Mouse (Mus musculus) olfactory bulb, adult 2 months (tissue): Measurements from ENCODE around the gene Cdsn. TPM values are rescaled to one million over a fixed set of nuclear protein-coding genes. Genes with fewer than 3 reads are reported as not detected.

Experiments used
- H3K27ac ChIP-seq: fragments of 200-500 bp; 2 replicates; pipeline ENCODE4 v1.5.1; 2012; ENCODE audit warnings: low read depth, low read length; ENCODE audit not compliant: insufficient read depth
- H3K4me1 ChIP-seq: fragments of 200-500 bp; 2 replicates; pipeline ENCODE4 v1.6.1; 2012; ENCODE audit warnings: low read length; ENCODE audit not compliant: control insufficient read depth, insufficient read depth
- H3K4me3 ChIP-seq: fragments of 200-500 bp; 2 replicates; pipeline ENCODE4 v1.5.1; 2012; ENCODE audit warnings: mild to moderate bottlenecking, low read depth, low read length, moderate library complexity; ENCODE audit not compliant: insufficient read depth
- CTCF ChIP-seq: fragments of 200-500 bp; IDR thresholded peaks from 2 replicates; pipeline ENCODE4 v1.5.1; 2012; ENCODE audit warnings: low read depth, mild to moderate bottlenecking, low read length, moderate library complexity; ENCODE audit not compliant: insufficient read depth
- POLR2A ChIP-seq: fragments of 200-500 bp; IDR thresholded peaks from 2 replicates; pipeline ENCODE4 v1.6.1; 2012; ENCODE audit warnings: mild to moderate bottlenecking, low read depth, low read length, moderate library complexity; ENCODE audit not compliant: insufficient read depth
- WGBS: fragments of 180-500 bp; shearing (Covaris S2); methylation state at CpG from one replicate; pipeline ENCODE4 v1.1.7; 2018; 5-methylcytosine and 5-hydroxymethylcytosine counted together
- polyA plus RNA-seq: library from polyadenylated mRNA; stranded (reverse); fragments of >200 nt; gene quantifications from 2 replicates; pipeline ENCODE4 v1.2.4, GENCODE M21; 2012; ENCODE audit warnings: low replicate concordance; ENCODE audit not compliant: missing spikeins, insufficient read depth, insufficient read length

Cdsn gene
- polyA plus RNA-seq, 1 experiment: not detected

DNA sequence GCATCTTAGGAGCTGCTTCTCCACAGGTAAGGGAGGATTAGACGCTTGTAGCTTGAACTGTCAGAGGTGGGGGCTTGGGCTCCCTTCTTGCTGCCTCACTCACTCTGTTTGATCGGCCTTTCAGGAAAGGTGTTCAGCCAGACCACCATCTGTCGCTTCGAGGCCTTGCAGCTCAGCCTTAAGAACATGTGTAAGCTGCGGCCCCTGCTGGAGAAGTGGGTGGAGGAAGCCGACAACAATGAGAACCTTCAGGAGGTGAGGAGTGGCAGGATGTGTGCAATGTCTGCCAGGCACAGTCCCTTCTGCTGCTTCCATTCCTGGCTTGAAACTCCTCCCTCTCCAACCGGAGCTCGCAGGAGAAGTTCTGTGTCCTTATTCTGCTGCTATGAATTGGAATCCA, 42.6 kb upstream of the Cdsn start:
- TF ChIP-seq POLR2A (no peak), CTCF (peak; percentile 12; the same call in 1 of the 2 replicates)
- no peak overlapping the region for H3K4me3 ChIP-seq
- H3K4me1 ChIP-seq: no peaks in the 10 kb centered on the region
- WGBS: 19% methylated on average over 8 of the region's 8 CpGs
- H3K27ac ChIP-seq: no peak overlapping the region

DNA sequence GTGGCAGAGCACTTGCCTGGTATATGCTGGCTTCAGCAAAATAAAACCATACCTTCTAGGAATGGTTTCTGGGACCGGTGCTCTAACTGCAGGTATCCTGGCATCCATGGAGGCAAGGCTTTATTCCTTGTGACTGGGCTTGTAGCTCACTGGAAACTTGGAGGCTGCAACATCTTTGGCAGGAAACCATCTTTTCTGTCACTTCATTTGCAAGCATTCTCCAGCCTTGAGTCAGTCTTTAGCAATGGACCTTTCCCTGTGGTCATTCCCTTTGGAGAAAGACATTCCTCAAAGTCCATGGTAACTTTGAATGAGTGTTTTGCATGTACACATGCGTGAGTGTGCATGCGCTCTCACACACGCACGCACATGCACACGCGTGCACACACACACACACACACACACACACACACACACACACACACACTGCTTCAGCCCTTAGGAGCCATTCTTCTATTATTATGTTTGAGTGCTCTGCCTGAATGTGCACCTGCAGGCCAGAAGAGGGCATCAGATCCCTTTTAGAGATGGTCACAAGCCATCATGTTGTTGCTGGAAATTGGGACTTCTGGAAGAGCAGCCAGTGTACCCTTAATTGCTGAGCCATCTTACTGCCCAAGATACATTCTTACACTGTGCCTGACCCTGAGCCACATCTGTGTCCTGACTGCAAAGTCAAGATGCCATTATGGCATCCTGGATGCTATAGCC, 38.9 kb upstream of the Cdsn start:
- TF ChIP-seq POLR2A: no peak
- no peak for TF ChIP-seq CTCF
- Histone ChIP-seq H3K27ac (no peak overlapping the region), H3K4me3 (no peak overlapping the region), H3K4me1 (peaks cover 10% of the 10 kb centered on the region)
- WGBS: 89% methylated on average over 7 of the region's 7 CpGs

DNA sequence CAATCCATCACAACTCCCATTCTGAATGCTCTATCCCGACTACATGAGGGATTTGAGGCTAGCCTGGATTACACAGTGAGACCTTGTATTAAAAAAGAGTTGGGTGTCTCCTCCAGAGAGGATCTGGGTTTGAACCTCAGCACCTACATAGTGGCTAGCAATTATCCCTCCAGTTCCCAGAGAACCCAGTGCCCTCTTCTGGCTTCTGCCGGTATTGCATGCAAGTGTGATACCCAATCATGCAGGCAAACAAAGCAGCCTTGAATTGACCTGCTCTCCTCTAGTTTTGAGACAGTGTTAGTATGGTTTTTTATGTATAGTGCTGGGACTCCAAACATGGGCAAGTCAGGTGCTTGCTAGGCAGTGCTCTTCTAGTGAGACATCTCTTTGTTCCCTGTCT, 38.0 kb upstream of the Cdsn start:
- Histone ChIP-seq H3K4me3 (no peak overlapping the region), H3K27ac (no peak overlapping the region), H3K4me1 (peaks cover 10% of the 10 kb centered on the region)
- WGBS: 13% methylated on average over 2 of the region's 2 CpGs
- no peak for TF ChIP-seq CTCF
- no peak for TF ChIP-seq POLR2A

DNA sequence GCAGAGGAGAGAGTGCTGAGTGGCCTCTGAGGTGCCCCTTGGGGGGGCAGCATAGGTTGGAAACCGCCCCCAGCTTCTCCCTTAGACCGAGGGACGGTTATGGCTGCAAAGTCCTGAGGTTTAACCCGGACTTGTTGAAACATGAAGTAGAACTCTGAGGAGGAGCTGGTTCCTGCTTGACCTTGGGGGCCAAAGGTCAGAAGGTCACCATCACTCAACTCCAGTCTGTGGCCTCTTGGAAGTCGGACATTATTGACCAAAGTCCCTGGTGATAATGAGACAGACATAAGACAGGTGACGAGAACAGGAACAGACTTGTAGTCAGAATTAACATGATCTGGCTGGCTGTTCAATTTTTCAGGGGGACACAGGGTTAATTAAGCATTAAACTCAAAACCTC, 37.2 kb upstream of the Cdsn start:
- H3K4me1 ChIP-seq: peaks cover 10% of the 10 kb centered on the region
- TF ChIP-seq POLR2A (no peak), CTCF (no peak)
- WGBS: 75% methylated on average over 6 of the region's 6 CpGs
- H3K27ac ChIP-seq: no peak overlapping the region
- H3K4me3 ChIP-seq: no peak overlapping the region

DNA sequence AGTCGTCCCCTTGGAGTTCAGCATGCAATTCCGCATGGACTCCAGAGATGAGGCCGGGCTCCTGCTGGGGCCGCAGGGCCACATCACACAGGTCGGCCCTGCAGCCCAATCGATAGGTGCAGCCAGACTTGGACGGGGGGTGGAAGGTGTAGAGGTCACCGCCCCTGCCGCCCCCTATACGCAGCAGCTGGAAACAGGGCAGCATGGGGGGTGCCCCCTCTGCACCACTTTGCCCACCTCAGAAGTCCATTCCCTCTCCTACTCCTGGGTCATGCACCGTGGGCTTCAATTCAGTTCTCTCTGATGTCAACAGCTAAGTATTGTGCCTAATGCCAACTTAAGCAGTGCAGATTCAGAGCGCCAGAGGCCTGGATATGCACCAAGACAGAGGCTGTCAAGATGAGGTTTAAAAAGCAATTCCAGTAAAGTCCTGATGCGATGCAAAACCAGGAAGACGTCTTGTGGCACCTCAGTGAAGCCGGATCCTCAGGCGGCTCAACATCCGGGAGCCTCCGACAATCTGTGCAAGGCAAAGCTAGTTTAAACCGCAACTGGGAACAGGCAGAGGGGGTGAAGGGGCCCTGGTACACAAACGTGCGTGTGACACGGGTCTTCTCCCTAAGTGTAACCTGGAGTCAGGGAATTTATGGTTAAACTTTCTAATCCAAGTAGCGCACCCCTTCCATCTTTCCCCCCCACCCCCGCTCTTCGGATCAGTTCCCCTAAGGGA, 35.9 kb upstream of the Cdsn start:
- H3K4me3 ChIP-seq: peak overlapping the region; percentile 65
- 6% methylated on average over 25 of the region's 25 CpGs for WGBS

DNA sequence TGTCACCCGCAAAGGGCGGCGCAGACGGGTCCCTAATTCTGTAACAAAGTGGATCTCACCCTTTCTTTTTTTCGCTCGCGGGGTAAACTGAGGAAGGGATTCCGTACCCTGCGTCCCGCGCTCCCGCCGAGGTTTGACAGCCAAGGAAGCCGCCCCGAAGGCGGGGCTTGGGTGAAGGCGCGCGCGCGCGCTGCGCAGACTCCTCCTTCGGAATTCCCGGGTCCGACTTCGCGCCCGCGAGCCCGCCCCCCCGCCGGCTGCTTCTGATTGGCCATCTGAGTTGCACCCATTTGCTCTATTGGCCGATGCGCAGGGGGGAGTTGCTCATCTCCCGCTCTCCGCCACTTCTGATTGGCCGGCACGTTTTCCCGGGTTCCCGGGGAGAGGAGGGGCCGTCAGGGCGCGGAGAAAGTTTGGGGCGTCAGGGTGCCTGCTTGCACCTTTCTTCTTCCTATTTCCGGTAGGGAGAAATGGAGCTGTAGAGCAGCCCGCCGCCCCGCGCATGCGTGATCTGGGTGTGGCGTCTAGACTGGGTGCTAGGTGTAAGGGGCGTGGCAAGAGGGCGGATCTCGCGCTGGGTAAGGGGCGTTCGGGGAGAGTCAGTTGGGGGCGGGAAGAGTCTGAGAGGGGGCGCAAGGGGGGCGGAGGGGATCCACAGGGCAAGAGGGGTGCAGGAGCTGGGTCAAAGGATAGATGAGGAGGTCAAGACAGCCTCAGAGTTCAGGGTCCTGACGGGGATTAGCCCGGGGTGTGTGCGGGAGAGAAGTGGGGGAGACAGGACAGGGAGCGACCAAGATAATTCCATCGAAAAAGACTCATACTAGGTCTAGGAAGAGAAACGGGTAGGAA, 35.1 kb upstream of the Cdsn start, which contains the start of the genes Tcf19 and Cchcr1:
TSS of gene Tcf19 (minus strand) at position 173 of the 849 bp plus-strand sequence.
TSS of gene Cchcr1 (plus strand) at position 449 of the 849 bp plus-strand sequence.
- no peak within 1 kb of the TSS for H3K27ac ChIP-seq
- peaks cover 10% of the 10 kb centered on the region for H3K4me1 ChIP-seq
- peak within 1 kb of the TSS; percentile 65 for H3K4me3 ChIP-seq
- 1% methylated on average over 67 of the region's 67 CpGs for WGBS
- TF ChIP-seq POLR2A (no peak), CTCF (no peak)

More for the DNA sequence above, 35.9 kb upstream of the Cdsn start:
- H3K27ac ChIP-seq: no peak overlapping the region
- TF ChIP-seq CTCF: no peak
- TF ChIP-seq POLR2A: no peak
- peaks cover 10% of the 10 kb centered on the region for H3K4me1 ChIP-seq

DNA sequence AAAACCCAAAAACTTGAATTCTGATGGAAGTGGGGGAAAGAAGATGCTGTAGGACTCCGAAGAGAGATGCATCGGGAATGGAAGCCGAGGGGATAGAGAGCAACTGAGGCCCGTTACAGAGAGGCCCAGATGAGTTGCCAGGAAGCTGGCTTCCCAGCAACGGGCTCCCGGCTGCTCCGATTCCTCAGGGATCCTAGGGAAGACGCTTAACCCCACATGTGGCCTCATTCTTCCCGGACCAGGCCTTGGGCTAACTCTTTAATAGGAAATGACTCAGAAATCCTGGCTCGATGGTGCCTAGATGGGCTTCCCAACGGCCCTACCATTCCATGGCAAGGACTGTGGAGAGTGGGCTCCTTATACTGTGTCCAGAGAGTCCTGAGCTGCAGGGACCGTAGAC, 34.4 kb upstream of the Cdsn start:
- WGBS: 7% methylated on average over 12 of the region's 12 CpGs
- Histone ChIP-seq H3K4me3 (peak overlapping the region; percentile 65; the same call in 1 of the 2 replicates), H3K4me1 (peaks cover 10% of the 10 kb centered on the region), H3K27ac (no peak overlapping the region)
- TF ChIP-seq POLR2A: no peak
- TF ChIP-seq CTCF: no peak

DNA sequence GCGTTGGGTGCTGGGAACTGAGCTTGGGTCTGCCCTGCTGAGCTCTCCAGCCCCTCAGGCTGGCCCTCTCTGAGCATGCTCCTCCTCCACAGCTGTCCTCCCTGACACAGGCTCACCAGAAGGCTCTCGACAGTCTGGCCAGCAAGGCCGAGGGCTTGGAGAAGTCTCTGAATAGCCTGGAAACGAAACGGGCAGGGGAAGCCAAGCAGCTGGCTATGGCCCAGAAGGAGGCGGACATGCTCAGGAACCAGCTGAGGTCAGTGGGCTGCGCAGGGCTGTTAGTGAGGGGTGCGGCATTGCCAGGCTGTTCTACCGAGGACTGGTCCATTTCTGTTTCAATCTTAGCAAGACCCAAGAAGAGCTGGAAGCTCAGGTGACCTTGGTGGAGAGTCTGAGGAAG, 27.6 kb upstream of the Cdsn start:
- H3K4me3 ChIP-seq: no peak overlapping the region
- no peak overlapping the region for H3K27ac ChIP-seq
- 71% methylated on average over 9 of the region's 9 CpGs for WGBS
- H3K4me1 ChIP-seq: 0 out of 2 replicates have a peak, but pooled peaks cover 4% of the 10 kb centered on the region
- TF ChIP-seq CTCF (no peak), POLR2A (no peak)

DNA sequence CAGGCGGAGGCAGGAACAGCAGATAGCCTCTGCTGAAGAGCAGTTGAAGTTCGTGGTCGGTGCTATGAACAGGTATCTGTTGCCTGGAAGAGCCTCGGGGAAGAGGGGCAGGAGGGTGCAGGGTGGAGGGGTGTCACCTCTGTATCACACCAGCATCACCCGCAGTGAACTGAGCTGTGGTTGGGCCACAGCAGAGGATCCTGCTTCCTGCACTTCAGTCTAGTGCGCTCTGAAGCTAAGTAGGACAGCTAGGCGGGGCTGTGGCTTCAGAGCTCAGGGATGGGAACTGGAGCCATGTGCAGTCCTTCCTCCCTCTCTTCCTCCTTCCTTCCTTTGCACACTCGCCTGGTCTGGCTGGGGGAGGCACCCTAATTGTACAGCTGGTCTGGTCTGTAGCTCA, 25.3 kb upstream of the Cdsn start:
- no peak overlapping the region for H3K4me3 ChIP-seq
- 83% methylated on average over 8 of the region's 8 CpGs for WGBS
- no peak overlapping the region for H3K27ac ChIP-seq
- 0 out of 2 replicates have a peak, but pooled peaks cover 4% of the 10 kb centered on the region for H3K4me1 ChIP-seq
- TF ChIP-seq POLR2A (no peak), CTCF (no peak)
